ENCODE assay signal across 8 mouse cellular contexts in the genomic region with DNA sequence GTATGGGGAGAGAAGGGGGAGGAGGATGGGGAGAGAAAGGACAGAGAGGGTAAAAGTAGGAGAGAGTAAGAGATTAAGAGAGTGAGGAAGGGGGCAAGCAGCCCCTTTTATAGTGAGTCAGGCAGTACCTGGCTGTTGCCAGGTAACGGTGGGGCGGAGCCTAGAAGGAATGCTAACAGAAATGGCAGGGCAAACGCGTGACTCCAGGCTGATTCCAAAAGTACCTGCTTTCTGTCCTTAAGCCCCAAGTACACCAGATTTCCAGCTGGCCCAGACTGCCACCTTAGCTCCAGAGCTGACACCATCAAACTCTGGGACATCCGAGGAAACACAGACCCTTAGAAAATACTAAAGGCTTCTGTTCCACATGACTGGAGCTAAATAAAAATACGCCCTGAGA. TPM values are rescaled to one million over a fixed set of nuclear protein-coding genes. Genes with fewer than 3 reads are reported as not detected.
A peak's percentile ranks its signal among the peaks of the same experiment; 100 is the strongest.
DNase-seq lines count a peak whose midpoint lies in the region; ATAC-seq and TF ChIP-seq lines count a peak whose summit lies in the region.

No protein-coding gene starts in this region.

- WGBS in heart, embryonic 15.5 days, result 37% methylated on average over 6 of the region's 6 CpGs
- 29% methylated on average over 6 of the region's 6 CpGs for WGBS in limb, embryonic 12.5 days
- WGBS in midbrain, postnatal 0 days, result 31% methylated on average over 6 of the region's 6 CpGs

- H3K36me3 ChIP-seq in ES-E14 (ENCODE audit: control insufficient read depth, insufficient read depth, low read length, poor library complexity, severe bottlenecking), result no peaks in the 10 kb centered on the region
- no peaks in the 10 kb centered on the region for H3K36me3 ChIP-seq in heart, embryonic 15.5 days
- no peaks in the 10 kb centered on the region for H3K36me3 ChIP-seq in limb, embryonic 12.5 days
- H3K36me3 ChIP-seq in midbrain, postnatal 0 days (ENCODE audit: insufficient read depth, low read length), result no peaks in the 10 kb centered on the region

- DNase-seq in cerebellum, adult 11 months, result peak; percentile 51
- no peak for DNase-seq in cerebellum, postnatal 14 days
- DNase-seq in ES-E14 (ENCODE audit: low read depth, low spot score), result peak; percentile 30
- DNase-seq in midbrain, postnatal 0 days (ENCODE audit: low spot score), result no peak
- DNase-seq in urinary bladder, adult 2 months (ENCODE audit: low spot score), result no peak
- DNase-seq in gastrocnemius, postnatal 14 days, result no peak

- no peak for ATAC-seq in heart, embryonic 15.5 days (replicated peaks; ENCODE audit: insufficient number of reproducible peaks, insufficient read depth, low FRiP score, low read depth)
- ATAC-seq in limb, embryonic 12.5 days (ENCODE audit: insufficient number of reproducible peaks, insufficient read depth, low FRiP score, low TSS enrichment, low read depth), result no peak
- no peak for ATAC-seq in midbrain, postnatal 0 days (ENCODE audit: low FRiP score)

- no peak overlapping the region for H3K9ac ChIP-seq in ES-E14 (ENCODE audit: insufficient read depth, low read depth, low read length, poor library complexity, severe bottlenecking)
- H3K9ac ChIP-seq in heart, embryonic 15.5 days, result no peak overlapping the region
- no peak overlapping the region for H3K9ac ChIP-seq in limb, embryonic 12.5 days (replicated peaks)
- H3K9ac ChIP-seq in midbrain, postnatal 0 days (replicated peaks; ENCODE audit: low read length, poor library complexity, severe bottlenecking), result no peak overlapping the region

- H3K4me1 ChIP-seq in ES-E14 (ENCODE audit: control insufficient read depth in 2 of 2, insufficient read depth in 2 of 2, low read length in 2 of 2, poor library complexity in 1 of 2), result peaks cover 2 to 14% of the 10 kb centered on the region in 2 experiments; a peak in 2 of 4 replicates
- peaks cover 58% of the 10 kb centered on the region for H3K4me1 ChIP-seq in heart, embryonic 15.5 days (replicated peaks)
- H3K4me1 ChIP-seq in limb, embryonic 12.5 days (replicated peaks), result peaks cover 52% of the 10 kb centered on the region
- H3K4me1 ChIP-seq in midbrain, postnatal 0 days (ENCODE audit: insufficient read depth, low read length), result peaks cover 10% of the 10 kb centered on the region

- no peak for TF ChIP-seq CTCF in midbrain, postnatal 0 days (IDR thresholded peaks at IDR 0.05)

- H3K9me3 ChIP-seq in ES-E14 (ENCODE audit: control insufficient read depth, insufficient read depth, low read depth, low read length), result no peaks in the 10 kb centered on the region
- no peaks in the 10 kb centered on the region for H3K9me3 ChIP-seq in heart, embryonic 15.5 days (replicated peaks)
- H3K9me3 ChIP-seq in limb, embryonic 12.5 days, result no peaks in the 10 kb centered on the region
- no peaks in the 10 kb centered on the region for H3K9me3 ChIP-seq in midbrain, postnatal 0 days (ENCODE audit: low read length)

- no peak overlapping the region for H3K27ac ChIP-seq in ES-E14 (ENCODE audit: insufficient read depth, low read depth, low read length, poor library complexity, severe bottlenecking)
- H3K27ac ChIP-seq in heart, embryonic 15.5 days, result peak overlapping the region; percentile 21; the same call in 1 of the 2 replicates
- H3K27ac ChIP-seq in limb, embryonic 12.5 days, result no peak overlapping the region
- H3K27ac ChIP-seq in midbrain, postnatal 0 days (ENCODE audit: low read depth, low read length), result no peak overlapping the region

- in situ Hi-C loops in ES-E14 (cut with MboI; ENCODE audit: low sequenced_read_pairs in 2 of 2, unreplicated experiment in 2 of 2), result no loop called here

- H3K4me3 ChIP-seq in ES-E14 (ENCODE audit: insufficient read depth in 1 of 2, low read depth in 1 of 2, low read length in 2 of 2, poor library complexity in 1 of 2, severe bottlenecking in 1 of 2), result peak overlapping the region in 1 of 2 experiments; percentile 16; a peak in 1 of 4 replicates
- peak overlapping the region; percentile 5 for H3K4me3 ChIP-seq in heart, embryonic 15.5 days
- H3K4me3 ChIP-seq in limb, embryonic 12.5 days (replicated peaks), result 0 out of 2 replicates have a peak overlapping the region, but pooled peaks have one; percentile 2
- no peak overlapping the region for H3K4me3 ChIP-seq in midbrain, postnatal 0 days (ENCODE audit: low read depth, low read length)

- intact Hi-C loops in gastrocnemius, postnatal 14 days (cut with DNase I; ENCODE audit: low total_unique reads), result no loop called here

- peak overlapping the region; percentile 41 for H3K4me2 ChIP-seq in heart, embryonic 15.5 days
- peak overlapping the region; percentile 40 for H3K4me2 ChIP-seq in limb, embryonic 12.5 days
- H3K4me2 ChIP-seq in midbrain, postnatal 0 days (ENCODE audit: low read depth, low read length, poor library complexity, severe bottlenecking), result peak overlapping the region; percentile 41

- no peaks in the 10 kb centered on the region for H3K27me3 ChIP-seq in heart, embryonic 15.5 days
- H3K27me3 ChIP-seq in limb, embryonic 12.5 days, result peaks cover 24% of the 10 kb centered on the region
- no peaks in the 10 kb centered on the region for H3K27me3 ChIP-seq in midbrain, postnatal 0 days (ENCODE audit: insufficient read depth, low read length)

TF ChIP-seq in ES-E14, 5 proteins besides CTCF, POLR2A, EP300 and RAD21:
- no peak for TF ChIP-seq HCFC1 (IDR thresholded peaks at IDR 0.05; ENCODE audit: borderline replicate concordance, insufficient read depth, low read length)
- no peak for TF ChIP-seq ZC3H11A (IDR thresholded peaks at IDR 0.05; ENCODE audit: borderline replicate concordance, low read depth, low read length)
- no peak for TF ChIP-seq MAFK (IDR thresholded peaks at IDR 0.05; ENCODE audit: insufficient read depth, low read depth, low read length)
- TF ChIP-seq CHD2 (IDR thresholded peaks at IDR 0.05; ENCODE audit: low read depth, low read length), result no peak
- TF ChIP-seq ZNF384 (IDR thresholded peaks at IDR 0.05; ENCODE audit: low read depth, low read length), result no peak

RNA-seq across cellular contexts. Expression of a gene that starts 40.0 kb away (rescaled TPM):
- total RNA-seq in ES-E14 (2012; rRNA removed), result 5.4 and 6.3 TPM in 2 replicates
- polyA plus RNA-seq in heart, embryonic 15.5 days (2015; fragmentation: Nextera tagmentation; extraction: Ambion mirVana), result 56.2 and 63.8 TPM in 2 replicates
- polyA plus RNA-seq in limb, embryonic 12.5 days (2016; fragmentation: Nextera tagmentation; extraction: Ambion mirVana), result 22.1 and 26.1 TPM in 2 replicates
- 81.2 and 104 TPM in 2 replicates for total RNA-seq in midbrain, postnatal 0 days (2014; rRNA removed)
- 50.7 and 53.2 TPM in 2 replicates for polyA plus RNA-seq in midbrain, postnatal 0 days (2015; fragmentation: Nextera tagmentation; extraction: Ambion mirVana)
- 24.3 and 40.2 TPM in 2 replicates for polyA plus RNA-seq in urinary bladder, adult 2 months (2012; rRNA removed)
- 10 to 100 TPM; 50.6 to 57.8 TPM for total RNA-seq in gastrocnemius, postnatal 14 days (2021)

Comparison
In these comparisons a context has a peak if more than half of its experiments do, and no peak if none do; other contexts are left out.
1. DNase-seq: peak in cerebellum, adult 11 months (single experiment) and ES-E14 (single experiment); none in cerebellum, postnatal 14 days (0 of 2), midbrain, postnatal 0 days (single experiment), urinary bladder, adult 2 months (single experiment) and gastrocnemius, postnatal 14 days (single experiment).
2. Peak in every context shown above with its lines, with median percentiles within 50 percentile points of each other: H3K4me2 ChIP-seq.